Mouse (Mus musculus): Measurements from ENCODE around the gene Phc2.

Phc2 gene

DNA sequence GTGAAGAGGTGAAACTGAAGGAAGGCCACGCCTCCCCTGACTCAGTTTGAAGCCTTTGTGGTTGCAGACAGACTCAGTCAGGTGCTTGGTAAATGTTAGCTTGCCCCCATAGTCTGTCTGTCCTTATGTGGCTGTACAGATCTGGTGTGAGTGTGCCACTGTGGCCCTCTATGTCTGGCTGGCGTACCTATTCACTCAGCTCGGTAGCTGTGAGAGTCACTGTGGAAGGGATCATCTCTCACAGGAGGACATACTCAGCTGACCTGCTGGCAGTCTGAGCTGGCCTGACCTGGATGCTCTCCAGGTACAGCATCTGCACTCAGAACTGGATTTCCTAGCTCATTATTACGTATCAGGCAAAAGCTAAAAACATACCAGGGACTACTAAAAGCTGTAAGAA is 67.3 kb downstream of the Phc2 start:
- peak; percentile 58 to 60 for DNase-seq

DNA sequence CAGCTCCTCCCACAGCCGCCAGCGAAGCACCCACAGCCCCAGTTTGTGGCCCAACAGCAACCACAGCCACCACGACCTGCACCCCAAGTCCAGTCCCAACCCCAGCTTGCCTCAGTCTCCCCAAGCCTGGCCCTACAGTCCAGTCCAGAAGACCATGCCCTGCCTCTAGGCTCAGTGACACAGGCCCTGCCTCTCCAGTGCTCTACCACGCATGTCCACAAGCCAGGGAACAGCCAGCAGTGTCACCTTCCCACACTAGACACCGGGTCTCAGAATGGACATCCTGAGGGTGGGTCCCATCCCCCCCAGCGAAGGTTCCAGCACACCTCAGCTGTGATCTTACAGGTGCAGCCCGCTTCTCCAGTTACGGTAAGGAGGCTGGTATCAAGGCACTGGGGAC is 68.4 kb downstream of the Phc2 start:
- peak; percentile 24 to 38 for DNase-seq

DNA sequence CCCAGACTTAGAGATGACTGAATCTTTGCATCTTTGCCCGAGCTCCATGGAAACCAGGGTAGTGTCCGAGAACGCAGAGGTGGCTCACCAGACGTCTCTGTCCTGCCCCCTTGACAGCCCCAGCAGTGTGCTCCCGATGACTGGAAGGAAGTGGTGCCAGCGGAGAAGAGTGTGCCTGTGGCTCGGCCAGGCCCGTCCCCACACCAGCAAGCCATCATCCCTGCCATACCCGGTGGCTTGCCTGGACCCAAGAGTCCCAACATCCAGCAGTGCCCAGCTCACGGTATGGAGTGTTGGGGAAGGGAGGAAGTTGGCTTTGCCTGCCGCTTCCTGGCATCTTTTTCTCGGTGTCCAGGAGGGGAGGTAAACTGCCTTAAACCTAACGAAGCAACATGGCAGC is 68.9 kb downstream of the Phc2 start:
- DNase-seq = peak in 1 of 2 experiments; percentile 47

DNA sequence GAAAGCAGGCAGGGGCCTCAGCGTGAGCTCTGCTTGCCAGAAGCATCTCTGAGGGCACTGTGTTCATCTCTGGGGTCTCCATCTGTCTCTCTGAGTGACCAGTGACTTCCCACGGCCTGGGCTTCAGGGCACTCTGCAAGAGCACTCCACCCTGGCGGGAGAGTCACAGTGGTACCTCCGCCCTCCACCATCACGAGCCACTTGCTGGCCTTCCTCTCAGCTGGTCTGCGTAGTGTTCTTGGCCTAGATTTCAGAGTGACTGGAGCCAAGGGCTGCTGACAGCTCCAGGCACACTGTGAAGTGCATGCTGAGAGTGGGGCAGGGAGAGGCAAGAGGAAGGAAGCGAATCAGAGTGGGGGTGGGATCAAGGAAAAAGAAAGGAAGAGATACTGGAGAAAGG is 69.6 kb downstream of the Phc2 start:
- DNase-seq = peak; percentile 79 to 88

DNA sequence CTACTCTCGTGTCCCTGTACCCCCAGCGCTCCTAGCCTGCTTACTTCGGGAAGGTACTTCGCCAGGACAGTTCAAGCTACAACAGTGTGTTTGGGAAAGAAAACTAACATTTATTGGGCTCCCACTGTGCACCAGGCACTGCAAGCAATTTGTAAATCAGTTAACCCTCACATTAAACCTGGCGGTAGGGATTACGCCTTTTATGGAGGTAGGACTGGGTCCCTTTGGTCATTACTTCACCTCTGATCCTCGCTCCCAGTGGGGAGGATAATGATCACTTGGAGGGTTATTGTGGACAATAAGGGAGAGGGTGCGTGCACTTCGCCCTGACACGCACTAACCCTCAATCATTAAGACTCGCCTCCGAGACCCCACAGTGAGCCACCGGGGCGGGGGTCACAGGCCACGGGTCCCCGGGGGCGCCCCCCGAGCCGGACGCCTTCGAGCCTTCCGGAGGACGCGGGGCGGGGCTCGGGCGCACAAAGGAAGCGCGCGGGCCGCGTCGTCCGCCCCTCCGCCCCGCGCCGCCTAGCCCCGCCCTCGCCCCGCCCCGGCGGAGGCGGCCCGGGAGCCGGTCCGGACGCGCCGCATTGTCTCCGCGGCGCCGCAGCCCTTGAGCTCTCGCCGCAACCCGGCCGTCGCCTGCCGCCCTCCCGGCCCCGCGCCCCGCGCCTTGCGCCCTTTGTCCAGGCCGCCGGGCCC is 72.7 kb downstream of the Phc2 start:
- DNase-seq = peak; percentile 91 to 95

DNA sequence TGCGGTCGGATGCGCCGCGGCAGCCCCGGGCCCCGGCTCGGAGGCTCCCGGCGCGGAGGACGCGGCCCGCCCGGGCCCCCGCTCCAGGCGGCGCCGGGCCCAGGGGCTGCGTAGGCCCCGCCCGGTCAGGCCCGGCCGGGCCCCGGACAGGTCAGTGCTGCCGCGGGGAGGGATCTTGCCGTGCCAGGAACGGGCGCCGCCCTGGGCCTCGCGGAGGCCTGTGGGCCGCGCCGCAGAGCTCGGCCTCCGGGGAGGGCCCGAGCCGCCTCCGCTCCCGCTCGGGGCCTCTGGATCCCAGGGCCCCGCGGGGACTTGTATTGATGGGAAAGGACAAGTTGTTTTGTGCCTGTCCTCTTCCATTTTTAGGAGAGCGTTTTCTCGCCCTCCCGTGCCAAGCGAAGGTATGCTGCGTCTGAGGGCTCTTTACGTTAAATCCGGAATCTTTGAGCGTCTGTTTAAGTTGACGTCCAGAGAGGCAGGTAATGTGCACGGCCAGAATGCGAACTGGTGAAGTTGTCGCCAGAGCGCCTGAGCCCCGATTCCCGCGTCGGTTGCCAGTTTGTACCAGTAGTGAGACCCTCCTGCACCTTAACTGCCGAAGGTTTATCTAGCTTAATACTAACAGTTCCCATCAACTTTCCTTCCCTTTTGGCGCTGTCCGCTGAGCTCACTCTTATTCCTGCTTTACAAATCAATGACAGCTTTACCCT is 73.4 kb downstream of the Phc2 start:
- peak; percentile 61 to 65 for DNase-seq

DNA sequence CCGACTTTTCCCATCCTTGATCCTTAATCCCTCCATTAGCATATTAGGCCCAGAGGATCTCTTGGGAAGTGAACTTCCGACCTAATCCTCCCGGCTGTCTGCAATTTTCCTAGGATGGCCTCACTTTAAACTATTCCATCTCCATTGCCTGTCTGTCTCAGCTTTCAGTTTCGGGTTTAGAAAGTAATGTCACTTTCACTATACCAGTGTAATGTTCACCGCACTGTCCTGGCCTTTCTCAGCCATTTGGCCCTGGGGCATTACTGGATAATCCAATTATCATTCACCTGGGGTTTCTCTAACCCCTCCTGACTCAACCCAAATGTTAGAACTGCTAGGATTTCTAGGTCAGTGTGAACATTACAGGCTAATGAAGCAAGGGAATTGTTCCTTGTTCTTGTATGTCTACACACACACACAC is 73.9 kb downstream of the Phc2 start:
- no peak for DNase-seq

DNA sequence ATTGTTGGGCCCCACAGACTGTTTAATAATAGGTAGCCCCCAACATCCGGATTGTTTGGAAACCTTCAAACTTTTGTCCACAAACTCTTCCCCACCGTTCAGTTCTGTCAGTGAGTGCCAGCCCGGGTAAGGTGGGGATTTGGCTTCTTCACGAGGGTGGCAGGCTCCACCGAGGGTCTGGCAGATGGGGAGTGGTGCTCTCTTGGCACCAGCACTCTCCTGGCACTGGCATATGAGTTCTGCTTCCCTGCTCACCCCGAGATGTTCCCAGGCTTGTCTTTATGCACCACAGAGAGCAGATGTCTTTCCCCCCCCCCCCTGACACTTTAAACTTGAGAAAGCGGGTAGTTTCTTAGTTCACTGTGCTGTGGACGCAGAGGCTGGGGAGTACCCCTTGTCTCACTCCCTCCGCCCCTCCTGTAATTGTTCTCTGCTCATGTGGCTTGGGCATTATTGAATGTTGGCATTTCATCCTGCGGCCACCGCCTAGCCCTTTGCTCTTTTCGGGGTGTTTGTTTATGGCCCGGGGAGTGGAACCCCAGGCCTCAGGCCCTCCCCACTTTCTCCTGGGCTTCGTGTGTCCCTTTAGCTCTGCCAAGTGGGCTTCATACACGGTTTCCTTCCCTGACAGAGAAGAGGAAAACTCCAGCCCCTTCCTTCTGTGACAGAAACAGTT is 74.7 kb downstream of the Phc2 start:
- peak; percentile 88 to 94 for DNase-seq

DNA sequence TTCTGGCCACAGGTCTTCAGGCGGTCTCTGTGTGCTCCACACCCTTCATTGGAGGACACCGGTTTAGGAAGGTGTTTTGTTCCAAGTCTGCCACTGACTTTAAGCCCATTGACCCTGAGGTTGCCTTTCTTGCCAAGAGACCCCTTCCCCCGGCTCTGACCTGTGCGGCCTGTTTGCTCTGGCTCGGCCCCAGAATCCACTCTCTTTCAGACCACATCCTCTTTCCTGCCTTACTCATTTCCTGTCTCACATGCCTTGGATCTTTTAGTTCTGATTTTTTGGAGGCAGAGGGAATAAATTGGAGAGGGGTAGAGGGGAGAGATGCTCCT is 75.2 kb downstream of the Phc2 start:
- peak; percentile 63 to 68 for DNase-seq

DNA sequence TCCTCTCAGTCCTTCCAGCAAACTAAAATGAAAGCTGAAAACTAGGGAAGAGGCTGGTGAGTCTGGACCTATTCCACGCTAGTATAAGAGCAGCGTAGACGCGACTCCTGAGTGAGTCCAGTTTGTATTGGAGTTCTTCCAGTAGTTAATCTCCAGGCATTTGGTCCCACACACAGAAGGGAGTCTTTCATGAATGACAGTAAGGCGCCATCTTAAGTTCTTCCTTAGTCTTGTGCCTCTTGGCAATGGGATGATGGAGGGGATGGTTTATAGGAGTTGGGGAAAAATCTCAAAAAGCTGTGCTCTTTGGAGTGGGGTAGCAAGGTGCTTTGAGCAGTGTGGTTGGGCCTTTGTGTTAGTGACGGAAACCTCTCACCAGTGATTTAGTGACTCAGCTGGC is 75.8 kb downstream of the Phc2 start:
- no peak for DNase-seq

DNA sequence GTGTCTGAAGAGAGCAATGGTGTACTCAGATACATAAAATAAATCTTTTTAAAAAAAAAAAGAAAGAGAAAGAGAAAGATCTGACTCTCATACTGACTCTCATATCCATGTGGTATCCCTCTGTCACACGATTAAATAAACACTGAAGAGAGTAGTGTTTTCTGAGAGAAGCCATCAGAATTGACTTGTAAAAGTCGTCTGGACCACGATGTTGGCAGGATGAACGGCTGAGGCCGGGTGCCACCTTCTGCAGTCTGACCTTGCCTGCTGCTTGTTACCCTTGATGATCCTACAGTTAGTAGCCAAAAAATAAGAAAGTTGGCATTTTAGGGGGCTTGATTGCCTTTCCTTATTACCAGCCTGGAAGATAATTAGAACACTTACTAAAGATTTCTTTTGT is 78.3 kb downstream of the Phc2 start:
- peak; percentile 69 to 70 for DNase-seq

DNA sequence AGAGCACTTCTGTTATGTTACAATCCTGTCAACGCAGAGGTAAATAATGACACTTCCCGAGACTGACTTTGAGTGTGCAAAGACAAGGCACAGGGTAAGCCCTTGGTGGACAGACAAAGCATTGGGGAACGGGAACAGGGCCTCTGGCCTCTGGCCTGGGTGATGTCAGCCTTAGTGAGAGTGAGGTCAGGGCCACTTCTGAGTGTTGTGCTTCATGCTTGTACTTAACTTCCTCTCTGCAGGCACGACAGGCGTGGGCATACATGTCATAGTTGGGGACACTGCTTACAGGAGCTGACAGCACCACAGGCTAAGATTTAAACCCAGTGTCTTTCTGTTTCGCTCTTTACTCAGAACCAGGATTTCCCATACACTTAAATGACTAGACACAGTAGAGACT is 79.0 kb downstream of the Phc2 start:
- no peak for DNase-seq

DNA sequence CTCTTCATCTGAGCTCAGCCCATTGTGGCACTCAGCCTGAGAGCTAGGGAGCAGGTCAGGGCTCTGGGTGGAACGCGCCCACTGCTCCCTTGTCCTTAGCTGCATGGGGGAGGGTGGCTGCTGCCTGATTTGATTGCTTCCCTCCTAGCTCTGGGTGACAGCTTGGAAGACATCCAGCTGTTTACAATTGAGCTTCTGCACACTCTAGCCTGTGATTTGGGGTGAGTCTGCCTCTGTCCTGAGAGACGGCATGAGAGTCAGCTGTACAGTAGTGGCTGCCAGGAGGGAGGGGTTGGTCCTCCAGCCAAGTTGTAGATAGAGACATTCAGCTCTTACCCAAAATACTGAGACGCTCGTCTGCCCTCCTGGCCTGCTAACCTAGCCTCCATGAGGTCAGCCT is 79.7 kb downstream of the Phc2 start:
- peak; percentile 82 to 84 for DNase-seq

DNA sequence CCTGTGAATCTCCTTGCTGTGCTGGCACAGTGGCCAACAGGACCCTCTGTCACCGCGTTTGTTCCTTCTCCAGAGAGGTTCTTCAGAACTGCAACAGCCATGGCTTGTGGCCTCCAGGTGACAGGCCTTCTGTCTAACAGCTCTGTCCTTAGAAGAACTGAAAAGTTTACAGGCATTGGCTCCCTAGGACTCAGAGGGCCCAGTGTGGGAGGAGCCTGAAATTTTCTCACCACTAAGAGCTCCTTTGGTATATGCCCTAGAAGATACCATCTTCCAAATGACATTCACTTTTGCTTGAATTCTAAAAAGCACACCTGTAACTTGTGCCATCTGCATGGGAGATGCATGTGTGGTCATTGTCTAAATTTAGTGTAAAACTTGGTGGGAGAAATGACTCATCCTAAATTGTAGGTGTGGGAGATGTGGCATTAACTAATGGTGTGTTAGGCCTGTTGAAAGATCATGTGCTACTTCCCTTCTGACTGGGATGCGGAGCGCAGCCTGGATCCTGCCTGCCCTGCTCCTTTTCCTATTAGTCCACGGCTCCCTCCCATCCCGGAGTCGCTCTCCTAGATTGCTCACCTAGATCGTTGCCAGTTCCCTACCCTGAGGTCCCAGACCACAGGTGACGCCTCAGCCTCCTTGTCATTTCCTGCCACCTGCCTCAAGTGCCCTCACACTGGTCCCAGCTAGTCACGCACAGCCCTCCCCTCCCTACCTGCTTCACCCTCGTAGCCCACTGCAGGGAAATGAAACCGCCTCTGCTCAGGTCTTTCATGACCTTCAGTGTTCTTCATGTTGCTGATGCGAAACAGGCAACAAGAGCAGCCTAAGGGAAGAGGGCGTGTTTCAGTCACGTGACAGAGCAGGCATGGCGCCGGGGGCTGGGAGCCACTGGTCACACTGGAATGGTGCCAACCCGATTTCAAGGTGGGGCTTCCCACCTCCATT is 80.5 kb downstream of the Phc2 start:
- peak; percentile 71 to 75 for DNase-seq

DNA sequence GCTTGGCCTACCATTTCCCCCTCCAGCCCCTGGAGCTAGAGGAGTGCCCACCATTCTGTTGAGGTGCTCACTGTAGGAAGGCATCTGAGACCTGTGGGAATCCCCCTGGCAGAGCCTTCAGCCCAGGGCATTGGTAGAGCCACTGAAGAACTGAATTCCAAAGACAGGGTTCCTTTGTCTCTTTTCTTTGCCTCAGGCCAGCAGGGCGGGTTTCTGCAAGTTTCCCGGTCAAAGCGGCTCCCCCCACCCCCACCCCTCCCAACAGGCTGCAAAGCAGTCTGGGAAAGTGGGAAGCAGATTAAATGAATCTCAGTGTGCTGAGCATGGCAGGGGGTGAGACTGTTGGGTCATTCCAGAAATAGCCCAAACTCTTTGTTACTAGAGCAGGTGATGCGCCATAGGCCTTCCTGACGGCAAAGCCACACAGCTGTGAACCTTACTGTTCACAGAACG is 82.7 kb downstream of the Phc2 start:
- no peak for DNase-seq

DNA sequence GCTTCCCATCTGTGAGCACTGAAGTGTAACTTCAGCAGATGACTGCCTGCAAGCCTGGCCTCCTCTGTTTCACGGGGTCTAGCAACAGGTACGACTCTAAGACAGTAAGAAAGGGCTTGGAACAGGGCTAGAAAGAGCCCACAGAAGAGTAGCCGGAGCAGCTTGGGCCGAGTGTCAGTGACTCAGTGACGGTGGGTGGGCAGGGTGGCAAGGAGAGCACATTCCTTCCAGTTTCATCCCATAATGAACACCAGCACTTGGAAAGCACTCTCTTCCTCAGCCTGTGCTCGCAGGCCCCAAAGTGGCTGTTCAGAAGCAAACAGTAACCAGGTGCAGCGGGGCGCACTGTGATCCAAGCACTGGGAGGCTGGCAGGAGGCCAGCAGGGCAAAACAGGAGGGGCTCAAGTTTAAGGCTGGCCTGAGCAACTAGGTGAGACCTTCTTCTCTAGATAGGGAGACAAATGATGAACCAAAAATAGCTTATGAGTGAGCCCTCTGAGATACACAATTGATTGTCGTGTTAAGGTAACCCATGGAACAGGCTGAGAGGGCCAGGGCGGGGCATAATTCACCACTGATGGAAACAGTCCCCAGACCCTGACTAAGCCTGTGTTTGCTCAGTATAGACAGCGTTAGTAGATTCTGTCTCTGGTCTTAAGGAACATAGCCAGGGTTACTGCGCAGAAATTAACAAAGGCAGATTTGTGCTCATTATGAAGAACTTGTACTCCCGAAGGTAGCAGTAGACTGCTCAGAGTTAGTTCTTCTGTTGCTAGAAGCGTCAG is 83.5 kb downstream of the Phc2 start:
- DNase-seq = peak; percentile 64 to 76

DNA sequence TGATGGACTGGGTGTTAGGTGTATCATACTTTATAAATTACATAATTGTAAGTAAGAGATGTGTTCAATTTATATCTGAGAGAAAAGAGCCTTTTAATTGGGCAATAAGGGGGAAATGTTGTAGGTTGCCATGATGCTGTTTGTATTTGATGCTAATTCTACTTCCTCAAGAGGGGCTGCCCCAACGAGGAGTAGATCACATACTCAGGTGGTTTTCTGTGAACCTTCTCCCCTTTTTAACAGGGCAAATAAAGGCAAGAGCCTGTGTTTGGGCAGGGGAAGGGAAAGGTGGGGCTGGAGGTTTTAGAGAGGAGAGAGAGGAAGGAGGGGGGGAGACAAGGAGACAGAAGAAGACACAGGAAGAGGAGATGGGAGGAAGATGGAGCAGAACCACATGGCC is 86.4 kb downstream of the Phc2 start:
- DNase-seq = no peak

DNA sequence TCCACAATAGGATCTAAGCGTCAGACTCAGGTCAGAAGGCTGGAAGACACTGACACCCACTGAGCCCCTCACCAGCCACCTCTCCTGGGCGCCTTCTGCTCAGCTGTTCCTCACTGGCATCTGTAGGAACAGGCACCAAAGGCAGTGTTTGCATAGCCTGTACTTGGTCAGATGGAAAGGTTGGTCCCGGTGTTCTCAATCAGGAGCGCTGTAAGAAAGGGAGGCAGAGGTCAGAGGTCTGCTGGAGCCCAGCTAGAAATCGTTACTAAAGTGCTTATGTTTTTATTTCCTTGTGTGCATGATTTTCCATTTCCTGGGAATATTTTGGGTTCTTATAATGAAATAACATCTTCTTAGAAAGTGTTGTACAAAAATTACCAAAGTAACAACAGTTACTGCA is 87.4 kb downstream of the Phc2 start:
- peak in 1 of 2 experiments; percentile 3 for DNase-seq

DNA sequence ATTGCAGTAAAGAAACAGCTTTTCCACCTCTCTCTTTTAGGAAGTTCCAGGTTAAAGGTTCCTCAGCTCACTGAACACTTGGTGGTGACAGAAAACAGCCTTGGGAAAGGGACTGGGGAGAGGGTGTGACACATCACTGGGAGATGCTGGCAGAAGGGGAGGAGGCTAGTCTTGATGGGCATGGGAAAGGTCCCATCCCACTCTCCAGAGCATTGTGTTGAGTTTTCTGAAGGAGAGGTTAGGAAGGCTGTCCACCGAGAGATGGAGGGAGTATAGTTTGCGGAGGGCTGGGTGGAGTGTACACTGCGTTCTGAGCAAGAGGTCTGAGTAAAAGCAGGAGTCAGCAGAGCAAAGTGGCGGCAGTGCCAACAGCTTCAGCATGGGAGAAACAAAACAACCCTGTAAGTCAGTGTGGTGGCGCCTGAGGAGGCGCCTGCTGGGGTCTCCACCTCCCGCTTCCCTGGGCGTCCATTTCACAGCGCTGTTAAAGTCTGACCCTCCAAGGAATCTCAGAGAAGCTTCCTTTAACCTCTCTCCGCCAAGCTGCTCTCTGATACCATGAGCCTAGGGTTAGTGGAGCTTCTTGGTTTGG is 88.0 kb downstream of the Phc2 start:
- peak in 1 of 2 experiments; percentile 21 for DNase-seq

DNA sequence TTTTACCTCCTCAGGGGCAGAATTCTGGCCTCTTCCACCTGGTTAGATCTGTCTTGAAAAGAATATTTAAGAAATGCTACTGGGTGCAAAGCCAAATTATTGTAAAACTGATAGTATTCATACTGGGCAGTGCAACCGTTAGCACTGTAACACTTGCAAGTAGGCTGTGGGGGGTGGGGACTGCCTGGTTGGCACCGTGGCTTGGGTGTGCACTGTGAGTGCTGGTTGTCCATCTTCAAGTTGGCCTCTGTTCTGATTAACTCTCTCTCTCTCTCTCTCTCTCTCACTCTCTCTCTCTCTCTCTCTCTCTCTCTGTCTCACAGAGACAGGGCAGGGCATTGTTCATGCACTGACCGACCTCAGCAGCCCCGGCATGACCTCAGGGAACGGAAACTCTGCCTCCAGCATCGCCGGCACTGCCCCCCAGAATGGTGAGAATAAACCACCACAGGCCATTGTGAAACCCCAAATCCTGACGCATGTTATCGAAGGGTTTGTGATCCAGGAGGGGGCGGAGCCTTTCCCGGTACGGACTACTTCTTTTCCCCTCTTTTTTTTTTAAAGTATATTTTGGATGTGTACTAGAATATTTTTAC is 88.6 kb downstream of the Phc2 start:
- peak in 1 of 2 experiments; percentile 39 for DNase-seq

DNA sequence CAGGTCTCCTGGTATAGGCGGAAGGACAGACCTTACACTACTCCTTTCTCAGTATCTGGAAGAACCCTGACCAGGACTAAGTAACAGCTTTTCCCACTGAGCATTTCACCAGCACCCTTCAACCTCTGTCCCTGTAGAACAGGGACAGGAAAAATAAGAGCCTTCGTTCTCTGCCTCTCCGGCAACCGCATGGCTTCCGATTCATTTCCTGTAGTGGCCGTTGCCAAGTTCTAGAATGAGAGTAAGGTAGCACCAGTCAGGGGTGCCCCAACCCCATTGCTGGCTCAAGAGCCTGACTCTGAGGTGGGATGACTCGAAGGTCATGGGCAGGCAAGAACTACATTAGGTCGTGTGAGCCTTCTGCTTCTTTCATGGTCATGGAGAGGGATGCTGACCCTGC is 90.7 kb downstream of the Phc2 start:
- DNase-seq = peak in 1 of 2 experiments; percentile 5

Data from cerebellum, postnatal 10 days (tissue).